Mouse (Mus musculus) embryonic fibroblast, embryonic 13.5 days (primary cell): Measurements from ENCODE around the gene Zfp870.

Experiments
- CTCF ChIP-seq: IDR thresholded peaks from 2 replicates; pipeline ENCODE4 v1.5.1; 2011; ENCODE audit warnings: mild to moderate bottlenecking, control low read depth, low read length, moderate library complexity, borderline replicate concordance; ENCODE audit not compliant: insufficient read depth
- POLR2A ChIP-seq: IDR thresholded peaks from 2 replicates; pipeline ENCODE4 v1.6.1; 2011; ENCODE audit warnings: low read depth, mild to moderate bottlenecking, control low read depth, low read length, moderate library complexity

DNA sequence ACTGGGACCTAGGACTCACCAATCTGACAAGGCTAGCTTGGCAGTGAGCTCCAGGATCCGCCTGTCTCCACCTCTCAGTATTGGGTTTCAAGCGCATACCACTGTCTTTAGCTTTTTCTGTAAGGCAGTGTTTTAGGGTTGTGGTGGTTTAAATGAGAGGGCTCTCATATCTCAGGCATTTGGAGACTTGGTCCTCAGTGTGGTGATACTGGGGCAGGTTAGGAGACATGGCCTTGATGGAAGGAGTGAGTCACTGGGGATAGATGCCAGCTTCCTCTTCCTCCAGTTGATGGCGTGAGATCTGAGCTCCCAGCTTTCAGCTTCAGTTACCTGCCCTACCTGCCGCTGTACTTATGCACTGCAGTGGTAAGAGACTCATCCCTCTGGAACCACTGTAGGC, 48.4 kb upstream of the Zfp870 start:
- no peak for TF ChIP-seq POLR2A
- TF ChIP-seq CTCF = no peak
